Mouse (Mus musculus): Measurements from ENCODE around the gene Sntb2.
"Not testable (repeated sequence)": the region's sequence is repeated elsewhere in the genome, so short reads cannot be mapped to it uniquely, and the experiment has no call there.

Sntb2 gene

GRCm38 (mm10) chr8:107033609-107034008 lies 98.1 kb downstream of the Sntb2 start:
- not testable (repeated sequence) for DNase-seq (ENCODE audit: low spot score)

- DNase-seq (ENCODE audit: low spot score) = no peak
Measured at GRCm38 (mm10) chr8:107035641-107036040, 100.1 kb downstream of the Sntb2 start.

- DNase-seq (ENCODE audit: low spot score) = no peak
Measured at GRCm38 (mm10) chr8:107036626-107037025, 101.1 kb downstream of the Sntb2 start.

- no peak for DNase-seq (ENCODE audit: low spot score)
Measured at GRCm38 (mm10) chr8:107040632-107041031, 105.1 kb downstream of the Sntb2 start.

GRCm38 (mm10) chr8:107045478-107045877 lies 109.9 kb downstream of the Sntb2 start:
- DNase-seq (ENCODE audit: low spot score) = no peak

- DNase-seq (ENCODE audit: low spot score) = no peak
Measured at GRCm38 (mm10) chr8:107046976-107047375, 111.4 kb downstream of the Sntb2 start.

- DNase-seq (ENCODE audit: low spot score) = peak; percentile 38
Measured at GRCm38 (mm10) chr8:107048061-107048941, 112.8 kb downstream of the Sntb2 start, which contains the start of gene Pdf. Gene Pdf (minus strand): TSS chr8:107048614.

GRCm38 (mm10) chr8:107049480-107049879 lies 113.9 kb downstream of the Sntb2 start:
- DNase-seq (ENCODE audit: low spot score) = no peak

- no peak for DNase-seq (ENCODE audit: low spot score)
Measured at GRCm38 (mm10) chr8:107052046-107052445, 116.5 kb downstream of the Sntb2 start.

GRCm38 (mm10) chr8:107056076-107056972 lies 120.8 kb downstream of the Sntb2 start, which contains the start of the genes Cog8 and Nip7:
Gene Cog8 (minus strand): TSS chr8:107056689.
Gene Nip7 (plus strand): TSS chr8:107056877.
- peak; percentile 74 for DNase-seq (ENCODE audit: low spot score)

- DNase-seq (ENCODE audit: low spot score) = no peak
Measured at GRCm38 (mm10) chr8:107056973-107057369, 121.4 kb downstream of the Sntb2 start.

GRCm38 (mm10) chr8:107062613-107063012 lies 127.1 kb downstream of the Sntb2 start:
- DNase-seq (ENCODE audit: low spot score) = no peak

- DNase-seq (ENCODE audit: low spot score) = no peak
Measured at GRCm38 (mm10) chr8:107065511-107066496, 130.3 kb downstream of the Sntb2 start, which contains the start of gene Tmed6. Gene Tmed6 (minus strand): TSS chr8:107065644.
